8 mouse cellular contexts compared by ENCODE assay signal in genomic region chr2:167188315-167189207, GRCm38 (mm10). TPM values are rescaled to one million over a fixed set of nuclear protein-coding genes. Genes with fewer than 3 reads are reported as not detected.
DNase-seq lines count a peak whose midpoint lies in the region; ATAC-seq lines count a peak whose summit lies in the region.

No protein-coding gene starts in this region.

- ATAC-seq in forebrain, embryonic 14.5 days, result peak; percentile 21; the same call in 1 of the 2 replicates
- peak; percentile 38 to 54; a peak in 3 of 4 replicates for ATAC-seq in hematopoietic stem cell, adult 5-6 weeks (replicated peaks in 1 of 2; ENCODE audit: insufficient read depth in 1 of 2, low FRiP score in 2 of 2, low TSS enrichment in 1 of 2, low read depth in 1 of 2, poor library complexity in 2 of 2, severe bottlenecking in 2 of 2)
- peak; percentile 42 for ATAC-seq in limb, embryonic 13.5 days (ENCODE audit: low FRiP score, low read depth)
- ATAC-seq in midbrain, embryonic 14.5 days (ENCODE audit: low FRiP score, low TSS enrichment), result 0 out of 2 replicates have a peak, but pooled peaks have one; percentile 25

- no peak overlapping the region for H3K27ac ChIP-seq in forebrain, embryonic 14.5 days (ENCODE audit: low read depth, low read length)
- H3K27ac ChIP-seq in limb, embryonic 13.5 days, result no peak overlapping the region
- H3K27ac ChIP-seq in midbrain, embryonic 14.5 days (replicated peaks; ENCODE audit: low read depth, low read length), result no peak overlapping the region

- peaks cover 26% of the 10 kb centered on the region; the same call in 1 of the 2 replicates for H3K27me3 ChIP-seq in forebrain, embryonic 14.5 days (replicated peaks; ENCODE audit: control insufficient read depth, insufficient read depth, low read length)
- H3K27me3 ChIP-seq in limb, embryonic 13.5 days, result peaks cover 83% of the 10 kb centered on the region
- H3K27me3 ChIP-seq in midbrain, embryonic 14.5 days (ENCODE audit: control insufficient read depth, insufficient read depth, low read length), result peaks cover 24% of the 10 kb centered on the region

- no peaks in the 10 kb centered on the region for H3K9me3 ChIP-seq in forebrain, embryonic 14.5 days (replicated peaks; ENCODE audit: control insufficient read depth, low read length)
- no peaks in the 10 kb centered on the region for H3K9me3 ChIP-seq in limb, embryonic 13.5 days
- no peaks in the 10 kb centered on the region for H3K9me3 ChIP-seq in midbrain, embryonic 14.5 days (ENCODE audit: control insufficient read depth, low read length)

- peak overlapping the region; percentile 53 for H3K4me3 ChIP-seq in forebrain, embryonic 14.5 days (ENCODE audit: low read depth, low read length)
- H3K4me3 ChIP-seq in limb, embryonic 13.5 days, result peak overlapping the region; percentile 57
- peak overlapping the region; percentile 53 for H3K4me3 ChIP-seq in midbrain, embryonic 14.5 days (replicated peaks; ENCODE audit: low read depth, low read length)

- DNase-seq in ES-CJ7 (ENCODE audit: low read depth, low spot score), result peak; percentile 86
- DNase-seq in adrenal gland, postnatal 14 days, result peak; percentile 95
- DNase-seq in forebrain, embryonic 14.5 days (ENCODE audit: low spot score), result peak; percentile 46
- peak; percentile 66 for DNase-seq in midbrain, embryonic 14.5 days
- DNase-seq in spleen, postnatal 36 days (ENCODE audit: low spot score in 2 of 2), result peak; percentile 52 to 61
- DNase-seq in frontal cortex, postnatal 25 days (ENCODE audit: low spot score in 2 of 2), result no peak

- H3K36me3 ChIP-seq in forebrain, embryonic 14.5 days (ENCODE audit: control insufficient read depth, insufficient read depth, low read length), result no peaks in the 10 kb centered on the region
- no peaks in the 10 kb centered on the region for H3K36me3 ChIP-seq in limb, embryonic 13.5 days
- H3K36me3 ChIP-seq in midbrain, embryonic 14.5 days (ENCODE audit: control insufficient read depth, insufficient read depth, low read length), result peaks cover 3% of the 10 kb centered on the region; the same call in 1 of the 2 replicates

- peak overlapping the region; percentile 75 for H3K4me2 ChIP-seq in forebrain, embryonic 14.5 days (ENCODE audit: low read length)
- peak overlapping the region; percentile 88 for H3K4me2 ChIP-seq in limb, embryonic 13.5 days (replicated peaks)
- peak overlapping the region; percentile 67 for H3K4me2 ChIP-seq in midbrain, embryonic 14.5 days (ENCODE audit: low read length)

- H3K9ac ChIP-seq in forebrain, embryonic 14.5 days (ENCODE audit: low read length), result peak overlapping the region; percentile 65
- H3K9ac ChIP-seq in limb, embryonic 13.5 days, result no peak overlapping the region
- peak overlapping the region; percentile 12; the same call in 1 of the 2 replicates for H3K9ac ChIP-seq in midbrain, embryonic 14.5 days (replicated peaks; ENCODE audit: low read length)

- 24% methylated on average over 63 of the region's 83 CpGs for WGBS in forebrain, embryonic 14.5 days
- WGBS in limb, embryonic 13.5 days, result 13% methylated on average over 67 of the region's 83 CpGs
- 12% methylated on average over 80 of the region's 83 CpGs for WGBS in midbrain, embryonic 14.5 days

- H3K4me1 ChIP-seq in forebrain, embryonic 14.5 days (ENCODE audit: control insufficient read depth, insufficient read depth, low read length), result peaks cover 6% of the 10 kb centered on the region
- H3K4me1 ChIP-seq in limb, embryonic 13.5 days, result peaks cover 20% of the 10 kb centered on the region
- H3K4me1 ChIP-seq in midbrain, embryonic 14.5 days (ENCODE audit: control insufficient read depth, insufficient read depth, low read length), result peaks cover 19% of the 10 kb centered on the region

RNA-seq across cellular contexts. Expression of gene Kcnb1, which starts 1.4 kb away (rescaled TPM):
- 16.4 and 22.1 TPM in 2 replicates for total RNA-seq in adrenal gland, postnatal 14 days (2021)
- 1.6 and 2.1 TPM in 2 replicates for polyA plus RNA-seq in forebrain, embryonic 14.5 days (2014; fragmentation: Nextera tagmentation; extraction: Ambion mirVana)
- total RNA-seq in hematopoietic stem cell, adult 5-6 weeks (2017), result 1.4 and 2.6 TPM in 2 replicates
- polyA plus RNA-seq in limb, embryonic 13.5 days (2015; fragmentation: Nextera tagmentation; extraction: Ambion mirVana), result 0.84 and 1.0 TPM in 2 replicates
- 3.1 and 5.2 TPM in 2 replicates for polyA plus RNA-seq in midbrain, embryonic 14.5 days (2014; fragmentation: Nextera tagmentation; extraction: Ambion mirVana)

RNA-seq across cellular contexts. Expression of gene Ptgis, which starts 51.8 kb away (rescaled TPM):
- 17.1 and 20.4 TPM in 2 replicates for total RNA-seq in adrenal gland, postnatal 14 days (2021)
- 3.7 and 3.9 TPM in 2 replicates for polyA plus RNA-seq in forebrain, embryonic 14.5 days (2014; fragmentation: Nextera tagmentation; extraction: Ambion mirVana)
- not detected in 2 replicates for total RNA-seq in hematopoietic stem cell, adult 5-6 weeks (2017)
- 27.2 and 30.5 TPM in 2 replicates for polyA plus RNA-seq in limb, embryonic 13.5 days (2015; fragmentation: Nextera tagmentation; extraction: Ambion mirVana)
- polyA plus RNA-seq in midbrain, embryonic 14.5 days (2014; fragmentation: Nextera tagmentation; extraction: Ambion mirVana), result 2.2 and 5.3 TPM in 2 replicates

Comparison
In these comparisons a context has a peak if more than half of its experiments do, and no peak if none do; other contexts are left out.
1. DNase-seq: peak in ES-CJ7 (single experiment), adrenal gland, postnatal 14 days (single experiment), forebrain, embryonic 14.5 days (single experiment), midbrain, embryonic 14.5 days (single experiment) and spleen, postnatal 36 days (2 of 2); none in frontal cortex, postnatal 25 days (0 of 2).
2. Peak in every context shown above with its lines, with median percentiles within 50 percentile points of each other: ATAC-seq, H3K4me2 ChIP-seq and H3K4me3 ChIP-seq.